Mouse (Mus musculus): ENCODE results near the gene Cdc42ep2.

Gene Cdc42ep2

DNA sequence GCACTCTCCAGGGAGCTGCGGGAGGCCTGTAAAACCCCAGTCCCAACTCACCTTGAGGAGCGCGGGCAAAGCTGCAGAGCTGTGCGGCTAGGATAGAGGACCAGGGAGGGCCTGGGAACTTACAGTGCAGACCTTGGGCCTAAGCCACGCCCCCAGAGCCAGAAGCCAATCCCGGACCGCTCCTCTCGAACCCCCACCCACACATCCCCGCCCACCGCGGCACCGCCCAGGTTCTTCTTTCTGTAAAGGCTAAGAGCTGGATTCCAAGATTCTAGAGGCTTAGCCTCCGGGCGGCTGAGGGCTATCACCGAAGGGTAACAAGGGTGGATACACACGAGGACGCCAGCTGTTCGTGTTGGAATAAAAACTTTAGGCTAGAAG, at the start of gene Cdc42ep2:
Cdc42ep2 (minus strand) TSS at position 104 of the 381 bp plus-strand sequence.
- under 1% methylated on average over 18 of the region's 18 CpGs for WGBS

DNA sequence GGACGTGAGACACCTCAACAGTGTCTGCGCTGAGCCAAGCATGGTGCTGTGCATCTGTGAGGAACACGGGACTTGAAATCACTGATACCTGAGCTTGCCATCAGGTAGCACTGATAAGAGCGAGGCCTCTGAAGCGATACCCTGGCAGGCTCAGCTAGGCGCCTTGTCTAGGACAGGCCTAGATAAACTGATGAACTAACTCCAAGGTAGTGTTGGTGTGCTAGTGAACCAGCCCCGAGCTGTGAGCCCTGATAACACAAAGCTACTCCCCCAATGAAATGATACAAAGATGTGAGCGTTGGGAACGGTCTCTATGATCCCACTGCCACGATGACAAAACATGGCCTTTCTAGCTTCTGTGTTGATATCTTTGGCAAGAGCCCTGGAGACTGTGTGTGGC, 43.0 kb upstream of the Cdc42ep2 start:
- WGBS, result 91% methylated on average over 10 of the region's 10 CpGs

DNA sequence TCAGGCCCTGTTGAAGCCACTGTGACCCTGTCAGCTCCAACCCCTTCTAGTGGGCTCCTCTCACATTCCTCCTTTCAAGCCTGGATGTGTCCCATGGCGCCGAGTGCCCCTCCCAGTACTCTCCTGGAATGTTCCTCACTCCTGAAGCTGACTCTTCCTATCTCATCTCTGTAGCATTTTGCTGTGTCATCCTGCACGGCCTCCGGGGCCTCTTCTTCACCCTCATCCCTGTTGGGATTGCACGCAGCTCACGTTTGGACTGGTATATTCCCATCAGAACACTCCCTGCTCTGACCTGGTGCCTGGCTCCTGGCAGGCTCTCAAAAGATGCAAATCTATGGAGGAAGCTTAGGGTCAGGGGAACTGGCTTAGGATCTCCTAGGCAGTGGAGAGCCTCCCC, 42.2 kb upstream of the Cdc42ep2 start:
- WGBS, result 80% methylated on average over 6 of the region's 6 CpGs

DNA sequence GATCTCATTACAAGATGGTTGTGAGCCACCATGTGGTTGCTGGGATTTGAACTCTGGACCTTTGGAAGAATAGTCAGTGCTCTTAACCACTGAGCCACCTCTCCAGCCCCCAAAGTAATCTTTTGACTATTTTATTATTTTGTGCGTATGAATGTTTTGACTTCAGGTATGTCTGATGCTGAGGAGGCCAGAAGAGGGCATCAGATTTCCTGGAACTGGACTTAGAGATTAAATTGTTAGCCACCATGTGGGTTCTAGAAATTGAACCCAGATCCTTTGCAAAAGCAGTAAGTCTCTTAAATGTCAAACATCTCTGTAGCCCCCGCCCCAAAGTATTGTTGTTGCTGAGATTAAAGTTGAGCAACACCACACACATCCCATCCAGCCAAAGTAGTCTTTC, 41.3 kb upstream of the Cdc42ep2 start:
- WGBS, result 95% methylated on average over 2 of the region's 2 CpGs

DNA sequence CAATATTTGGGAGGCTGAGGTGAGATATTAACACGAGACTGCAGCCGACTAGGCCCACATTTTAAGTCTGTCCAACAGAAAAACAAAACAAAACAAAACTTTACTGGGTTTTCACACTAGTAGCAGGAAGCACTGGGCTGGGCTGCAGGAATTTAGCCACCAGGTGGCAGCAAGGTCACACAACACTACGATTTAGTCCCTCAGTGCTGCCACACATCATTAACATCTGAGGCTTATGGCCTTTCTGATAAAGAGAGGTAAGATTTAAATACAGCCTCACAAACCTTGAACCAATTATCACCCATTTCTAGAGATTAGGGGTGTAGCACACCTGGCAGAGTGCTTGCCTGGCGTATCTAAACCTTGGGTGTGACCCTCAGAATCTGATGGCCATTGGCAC, 40.7 kb upstream of the Cdc42ep2 start:
- WGBS, result 16% methylated on average over 4 of the region's 4 CpGs

DNA sequence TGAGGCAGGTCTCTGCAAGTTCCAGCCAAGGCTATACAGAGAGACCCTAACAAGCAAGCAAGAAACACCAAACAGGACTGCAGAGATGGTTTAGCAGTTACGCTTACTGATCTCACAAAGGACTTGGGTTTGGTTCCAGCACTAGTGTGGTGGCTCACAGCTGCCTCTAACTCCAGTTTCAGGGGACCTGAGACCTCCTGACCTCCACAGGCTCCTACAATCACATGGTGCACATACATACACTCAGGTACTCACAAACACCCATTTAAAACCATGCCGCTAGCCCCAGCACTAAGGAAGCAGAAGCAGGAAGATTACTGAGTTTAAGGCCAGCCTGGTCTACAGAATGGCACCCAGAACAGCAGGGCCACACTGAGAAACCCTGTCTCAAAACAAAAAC, 40.2 kb upstream of the Cdc42ep2 start:
- WGBS, result 87% methylated on average over 2 of the region's 2 CpGs

DNA sequence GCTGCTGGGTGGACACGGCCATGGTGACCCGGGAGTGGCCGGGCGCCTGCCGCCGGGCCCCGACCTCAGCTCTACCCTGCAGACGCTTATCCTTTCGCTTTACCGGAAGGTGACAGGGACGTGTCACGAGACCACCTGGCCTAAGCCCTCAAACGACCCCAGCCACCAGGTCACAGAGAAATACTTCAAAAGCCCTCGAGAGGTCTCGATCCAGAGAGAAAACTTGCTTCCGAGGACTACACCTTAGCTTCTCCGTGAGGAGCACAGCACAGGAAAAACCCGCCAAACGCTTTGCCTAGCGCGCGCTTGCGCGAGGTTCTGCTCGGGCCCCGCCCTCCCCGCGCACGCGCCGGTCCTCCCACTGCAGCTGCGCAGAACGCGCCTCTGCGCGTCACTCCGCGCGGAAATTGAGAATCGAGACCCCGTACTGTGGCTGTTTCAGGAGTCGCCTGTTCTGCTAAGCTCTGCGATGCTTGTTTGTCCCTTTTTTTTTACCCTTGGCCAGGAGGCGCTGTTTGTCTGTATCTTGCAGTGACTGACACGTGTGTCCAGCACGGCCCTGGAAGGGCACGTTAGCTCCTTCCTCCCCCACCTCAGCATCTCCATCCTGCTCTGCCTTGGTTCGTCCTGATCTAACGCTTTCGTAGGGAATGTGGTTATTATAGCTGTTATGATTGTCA, 39.4 kb upstream of the Cdc42ep2 start, which contains the start of gene Pola2:
Pola2 (minus strand) TSS at position 320 of the 680 bp plus-strand sequence.
- WGBS, result under 1% methylated on average over 50 of the region's 50 CpGs

DNA sequence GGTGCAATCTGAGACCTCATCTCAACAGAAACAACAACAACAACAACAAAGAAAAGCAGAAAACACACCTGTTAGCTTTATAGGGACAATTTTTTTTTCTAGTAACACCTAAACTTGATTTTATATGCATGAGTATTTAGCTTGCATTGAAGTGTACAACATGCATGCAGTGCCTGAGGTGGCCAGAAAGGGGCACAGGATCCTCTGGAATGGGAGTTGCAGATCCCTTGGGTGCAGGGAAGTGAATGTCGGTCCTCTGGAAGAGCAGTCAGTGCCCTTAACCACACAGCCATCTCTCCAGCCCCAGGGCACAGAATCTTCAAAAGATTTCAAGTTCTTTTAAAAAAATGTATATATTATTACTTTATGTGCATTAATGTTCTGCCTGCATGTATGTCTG, 38.0 kb upstream of the Cdc42ep2 start:
- 24% methylated on average over 1 of the region's 1 CpGs for WGBS

DNA sequence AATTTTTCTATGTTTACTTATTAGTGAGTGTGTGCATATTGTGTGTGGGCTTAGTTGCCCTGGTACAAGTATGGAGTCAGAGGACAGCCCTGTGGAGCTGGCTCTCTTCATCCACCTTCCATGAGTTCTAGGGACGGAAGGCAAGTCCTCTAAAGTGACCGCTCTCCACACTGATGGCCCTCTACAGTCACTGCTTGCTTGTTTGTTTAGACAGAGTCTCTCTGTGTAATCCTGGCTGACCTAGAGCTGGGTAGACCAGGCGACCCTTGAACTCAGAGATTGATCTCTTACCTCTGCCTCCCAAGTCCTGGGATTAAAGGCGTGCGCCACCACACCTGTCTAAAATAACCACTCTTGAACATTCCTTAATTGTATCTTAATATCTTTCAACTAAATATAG, 32.8 kb upstream of the Cdc42ep2 start:
- 90% methylated on average over 5 of the region's 5 CpGs for WGBS

DNA sequence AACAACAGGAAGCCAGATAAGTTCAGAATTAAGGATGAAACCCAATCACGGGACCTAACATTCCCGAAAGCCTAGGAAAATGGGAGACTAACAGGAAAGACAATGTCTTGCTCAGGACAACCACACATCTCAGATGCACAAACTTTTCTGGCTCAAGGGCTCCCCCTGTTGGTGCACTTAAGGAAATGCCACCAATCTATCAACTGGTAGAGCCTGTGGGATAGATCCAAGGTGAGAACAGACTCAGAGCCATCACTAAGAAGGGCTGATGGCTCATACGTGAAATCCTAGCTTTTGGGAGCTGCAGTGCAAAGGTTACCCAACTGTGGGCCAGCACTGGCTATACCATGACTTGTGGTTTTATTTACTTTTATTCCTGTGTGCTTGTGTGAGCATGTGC, 32.1 kb upstream of the Cdc42ep2 start:
- WGBS, result 33% methylated on average over 3 of the region's 3 CpGs

DNA sequence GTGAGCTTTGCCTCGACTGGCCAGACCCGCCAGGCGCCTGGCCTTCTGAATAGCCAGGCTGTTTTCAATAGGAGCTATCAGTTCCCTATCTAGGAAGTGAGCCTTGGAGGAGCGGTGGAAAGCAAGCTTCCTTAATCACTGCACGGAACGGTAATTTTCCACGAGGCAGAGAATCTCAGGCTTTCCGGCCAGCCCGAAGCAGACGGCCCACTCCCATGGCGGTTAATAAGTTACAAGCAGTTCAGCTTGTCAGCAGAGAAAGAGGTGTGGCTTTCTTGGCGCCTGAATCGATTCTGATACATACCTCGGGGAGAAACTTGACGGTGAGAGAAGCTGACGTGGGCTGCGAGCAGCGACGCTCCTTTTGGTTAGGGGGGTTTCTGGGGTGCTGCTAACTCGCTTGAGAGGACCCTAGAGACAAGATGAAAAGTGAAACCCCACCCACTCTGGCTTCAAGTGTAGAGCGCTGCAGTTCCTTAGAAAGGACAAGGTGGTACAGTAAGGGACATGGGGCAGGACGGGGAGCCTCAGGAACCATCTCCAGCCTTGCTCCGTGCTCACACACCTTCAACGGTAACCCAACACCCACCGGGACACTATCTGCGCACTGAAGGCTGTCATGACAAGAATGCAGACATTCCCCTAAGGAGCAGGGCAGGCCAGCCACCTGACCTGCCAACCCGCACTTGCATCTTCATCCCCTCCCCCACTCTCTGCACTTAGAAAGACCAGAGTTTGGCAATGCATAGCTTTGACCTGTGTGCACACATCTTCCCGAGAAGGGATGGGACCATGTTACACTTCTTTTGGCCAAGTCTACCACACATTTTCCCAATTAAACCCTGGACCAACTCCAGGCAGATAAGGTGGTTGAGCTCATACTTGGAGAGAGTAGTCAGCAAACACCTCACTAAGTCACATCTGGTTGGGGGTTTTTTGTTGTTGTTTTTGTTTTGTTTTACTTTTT, 31.4 kb upstream of the Cdc42ep2 start:
- 88% methylated on average over 28 of the region's 28 CpGs for WGBS

DNA sequence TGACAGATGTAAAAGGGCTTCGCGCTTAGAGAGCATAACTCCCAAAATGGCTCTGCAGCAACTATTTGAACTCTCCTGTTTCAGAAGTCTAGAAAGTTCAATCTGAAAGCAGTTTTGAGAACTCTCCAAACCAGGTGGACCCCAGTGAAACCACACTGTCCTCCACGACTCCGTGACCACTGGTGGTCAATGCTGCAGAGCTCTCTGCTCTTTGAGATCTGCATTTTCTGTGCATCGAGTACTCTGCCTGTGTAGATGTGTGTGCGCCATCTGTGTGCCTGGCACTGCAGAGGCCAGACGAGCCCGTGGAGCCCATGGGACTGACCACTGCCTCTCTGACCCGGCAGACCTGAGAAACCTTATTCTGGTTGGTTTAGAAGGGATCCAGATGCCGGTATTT, 30.3 kb upstream of the Cdc42ep2 start:
- 93% methylated on average over 10 of the region's 10 CpGs for WGBS

DNA sequence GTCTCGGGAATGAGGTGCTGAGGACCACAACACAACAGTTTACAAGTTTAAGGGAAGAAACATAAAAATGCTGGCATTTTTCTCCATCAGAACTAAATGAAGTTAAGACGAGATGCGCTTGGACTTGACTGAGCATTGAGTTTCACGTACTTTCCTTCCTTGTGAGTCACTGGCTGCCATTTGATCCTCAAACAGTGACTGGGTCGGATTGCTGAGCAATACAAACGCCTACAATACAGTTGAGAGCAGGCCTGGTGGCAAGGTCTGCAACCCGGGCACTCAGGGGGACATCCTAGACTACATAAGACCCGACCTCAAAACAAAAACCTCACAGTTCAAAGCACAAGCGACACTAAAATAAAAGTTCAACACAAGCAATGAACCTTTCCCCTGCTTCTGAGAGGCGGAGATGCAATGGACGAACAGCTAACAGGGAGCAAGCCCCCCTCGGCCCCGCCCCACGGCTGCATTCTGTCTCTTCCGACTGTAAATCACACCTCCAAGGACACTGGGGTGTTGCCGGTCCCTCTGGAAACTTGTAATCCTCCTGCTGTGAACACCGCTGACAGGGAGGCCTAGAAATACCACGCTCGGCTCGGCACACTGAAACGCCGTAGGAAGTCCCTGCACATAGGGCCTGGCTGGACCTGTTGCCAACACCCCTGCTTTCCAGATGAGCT, 29.6 kb upstream of the Cdc42ep2 start:
- 93% methylated on average over 22 of the region's 22 CpGs for WGBS

DNA sequence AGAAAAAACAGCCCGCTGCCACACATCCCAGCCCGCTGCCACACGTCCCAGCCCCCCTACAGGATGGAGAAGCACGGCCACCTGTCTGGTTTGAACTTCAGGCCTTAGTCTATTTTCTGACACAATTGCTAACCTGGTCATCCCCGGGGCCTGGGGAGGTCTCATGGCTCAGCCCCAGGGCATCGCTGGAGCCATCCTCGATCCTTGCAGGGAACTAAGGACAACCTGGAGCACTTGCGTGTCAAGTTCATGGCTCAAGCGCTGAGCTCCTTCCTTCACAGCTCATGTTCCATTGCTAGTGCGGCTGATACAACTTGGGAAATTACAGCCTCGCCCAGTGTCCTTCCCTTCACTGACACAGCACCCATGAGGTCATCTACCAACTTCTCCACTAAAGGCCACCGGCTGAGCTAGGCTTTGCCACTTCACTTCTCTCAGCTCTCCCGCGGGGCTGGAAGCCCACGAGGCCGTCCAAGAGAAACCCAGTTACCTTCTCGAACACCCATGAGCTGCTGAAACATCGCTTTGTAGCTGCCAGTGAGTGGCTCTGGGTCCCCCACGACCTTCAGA, 28.7 kb upstream of the Cdc42ep2 start:
- WGBS, result 94% methylated on average over 19 of the region's 19 CpGs

DNA sequence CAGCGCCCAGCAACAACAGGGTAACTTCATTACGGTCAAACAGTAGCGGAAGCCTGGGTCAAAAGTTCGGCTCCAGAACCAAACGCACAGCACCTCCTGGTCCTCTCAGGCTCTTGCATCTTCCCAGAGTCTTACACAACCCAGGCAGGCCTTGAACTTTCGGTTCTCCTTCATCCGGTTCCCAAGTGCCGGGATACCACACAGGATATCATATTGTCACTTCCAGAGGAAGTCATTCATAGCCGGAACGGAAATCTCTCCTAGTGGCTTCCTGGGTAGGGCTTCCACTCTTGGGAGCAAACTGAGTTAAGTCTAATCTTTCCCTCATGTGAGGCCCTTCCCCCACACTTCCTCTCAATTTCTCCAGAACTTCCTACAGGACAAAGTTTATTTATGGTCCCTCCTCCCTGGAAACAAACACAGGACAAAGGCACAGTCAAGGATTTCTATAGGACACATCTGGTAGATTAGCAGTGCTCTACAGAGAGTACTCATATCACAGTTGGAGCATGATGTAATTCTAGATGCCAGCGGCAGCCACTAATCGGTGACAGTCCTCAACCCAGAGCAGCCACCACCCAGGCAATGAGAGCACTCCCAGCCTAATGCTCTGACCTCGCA, 27.6 kb upstream of the Cdc42ep2 start:
- WGBS, result 84% methylated on average over 13 of the region's 13 CpGs

DNA sequence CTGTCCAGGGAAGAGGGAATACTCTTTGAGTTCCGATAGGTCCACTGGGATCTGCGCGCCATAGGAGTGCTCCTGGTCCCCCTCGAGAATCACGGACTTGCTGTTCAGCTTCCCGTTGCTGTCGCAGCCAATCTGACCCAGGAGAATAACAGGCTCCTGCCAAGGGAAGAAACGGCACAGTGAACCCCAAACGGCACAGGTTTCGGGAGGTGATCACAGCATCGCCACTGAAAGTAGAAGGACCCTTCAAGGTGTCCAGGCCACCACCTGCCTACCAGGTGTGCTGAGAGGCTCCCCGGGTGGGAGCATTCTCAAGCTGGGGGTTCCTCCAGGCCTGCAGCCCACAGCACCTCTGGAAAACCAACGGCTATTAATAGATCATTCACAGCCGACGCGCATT, 27.0 kb upstream of the Cdc42ep2 start:
- WGBS, result 87% methylated on average over 16 of the region's 16 CpGs

DNA sequence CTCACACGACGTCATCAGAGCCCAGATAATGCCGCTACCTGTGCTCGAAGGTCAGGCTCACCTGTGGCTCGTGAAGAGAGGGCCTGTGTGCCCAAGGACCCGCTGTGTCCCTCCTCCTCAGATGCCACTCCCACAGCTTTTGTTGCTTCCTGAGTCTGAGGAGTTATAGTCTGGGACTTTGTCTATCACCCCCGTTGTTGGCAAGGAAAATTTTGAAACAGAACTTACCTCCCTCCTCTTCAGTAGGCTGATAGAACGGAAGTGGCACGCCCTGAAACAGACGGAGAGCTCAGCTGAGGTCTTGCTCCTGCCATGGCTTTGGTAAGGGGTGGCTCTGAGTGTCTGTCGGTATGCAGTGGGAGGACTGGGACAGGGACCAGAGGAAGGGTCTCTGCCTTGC, 25.6 kb upstream of the Cdc42ep2 start:
- 94% methylated on average over 11 of the region's 11 CpGs for WGBS

DNA sequence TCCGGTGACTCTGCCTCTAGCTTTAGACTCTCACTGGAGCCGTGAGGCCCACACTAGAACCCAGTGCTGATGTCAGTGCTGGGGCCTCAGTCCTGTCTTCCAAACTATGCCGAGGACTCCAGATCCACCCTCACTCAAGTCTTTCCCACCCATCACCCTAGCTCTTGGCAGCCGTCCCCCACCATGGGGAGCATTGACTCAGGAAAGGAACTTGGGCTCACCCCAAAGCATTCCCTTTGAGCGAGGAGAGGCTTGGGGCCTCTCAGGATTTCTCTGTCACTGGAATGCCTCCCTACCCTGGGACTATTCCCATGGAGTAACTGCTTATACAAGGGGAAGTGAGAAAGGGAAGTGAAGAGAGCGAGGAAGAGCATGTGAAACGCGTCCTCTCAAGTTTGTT, 21.3 kb upstream of the Cdc42ep2 start:
- WGBS, result 65% methylated on average over 8 of the region's 8 CpGs

DNA sequence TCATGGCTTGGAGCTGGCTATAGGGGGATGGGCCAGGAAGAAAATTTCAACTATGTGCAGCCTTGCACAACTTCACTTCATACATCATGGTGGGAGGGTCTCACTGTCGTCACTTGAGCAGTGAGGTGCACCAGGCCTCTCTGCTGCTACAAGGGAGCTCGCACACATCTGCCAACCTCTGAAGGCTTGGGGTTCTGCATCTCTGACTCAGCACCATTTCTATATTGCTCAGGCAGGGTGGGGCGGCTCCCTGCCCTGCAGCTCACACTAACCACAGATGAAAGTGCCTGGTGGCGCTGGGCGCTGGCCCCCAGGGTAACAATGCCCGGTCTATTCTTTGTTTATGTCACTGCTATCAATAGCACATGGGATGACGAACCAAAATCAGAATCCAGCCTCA, 20.4 kb upstream of the Cdc42ep2 start:
- WGBS, result 71% methylated on average over 7 of the region's 7 CpGs

DNA sequence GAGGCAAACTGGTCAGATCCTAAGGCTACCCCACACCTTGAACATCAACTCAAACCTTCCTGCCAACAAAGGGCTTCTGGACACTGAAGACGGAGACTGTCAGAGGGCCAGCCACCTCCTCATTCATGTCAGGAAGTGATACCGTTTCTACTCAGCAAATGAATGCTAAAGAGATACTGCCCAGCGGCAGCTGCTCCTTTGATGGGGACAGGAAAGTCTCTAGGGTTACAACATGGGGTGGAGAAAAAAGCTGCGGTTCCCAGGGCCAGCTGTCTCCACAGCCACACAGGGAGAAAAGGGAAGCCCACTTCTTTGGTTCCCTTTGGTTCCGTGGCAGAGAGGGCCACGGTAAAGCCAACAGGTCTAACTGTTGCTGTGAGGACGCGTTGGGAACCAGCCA, 19.5 kb upstream of the Cdc42ep2 start:
- WGBS, result 57% methylated on average over 8 of the region's 8 CpGs

DNA sequence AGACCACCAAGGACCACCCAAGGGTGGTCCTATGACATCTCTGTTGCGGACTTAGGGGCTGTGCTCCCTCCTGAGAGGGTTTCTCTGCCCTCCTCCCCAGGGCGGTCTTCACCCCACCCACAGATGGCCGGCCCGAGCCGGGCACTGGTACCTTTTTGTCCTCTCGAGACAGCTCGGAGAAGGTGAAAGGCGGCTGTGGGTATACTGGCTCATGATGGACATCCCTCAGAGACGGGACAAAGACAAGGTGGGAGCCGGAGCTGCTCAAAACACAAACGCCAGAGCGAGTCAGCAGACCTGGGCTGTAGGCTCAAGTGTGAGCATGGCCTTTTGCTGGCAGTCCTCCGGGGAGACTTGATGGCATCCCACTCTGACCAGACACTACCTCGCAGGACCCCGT, 18.8 kb upstream of the Cdc42ep2 start:
- WGBS, result 96% methylated on average over 15 of the region's 15 CpGs

DNA sequence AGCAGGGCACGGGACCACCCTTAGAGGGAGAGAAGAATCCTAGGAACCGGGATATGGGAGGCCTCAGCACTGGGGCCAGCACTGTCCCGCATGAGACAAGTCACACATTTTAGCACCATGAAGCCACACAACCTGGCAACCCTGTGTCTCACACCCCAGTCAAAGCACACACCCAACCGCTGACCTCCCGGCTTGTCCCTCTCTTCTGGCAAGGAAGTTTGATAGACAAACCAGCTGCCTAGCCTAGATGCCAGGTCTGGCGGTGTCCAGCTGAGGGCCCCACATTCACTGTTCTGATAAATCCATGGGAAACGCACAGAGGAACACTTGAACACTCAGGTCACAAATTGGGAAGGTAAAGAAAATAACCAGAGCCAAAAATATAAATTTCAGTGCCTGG, 18.0 kb upstream of the Cdc42ep2 start:
- WGBS, result 87% methylated on average over 7 of the region's 7 CpGs
